Mouse (Mus musculus): Measurements from ENCODE around the gene Lmna. TPM values are rescaled to one million over a fixed set of nuclear protein-coding genes. Genes with fewer than 3 reads are reported as not detected.

The Lmna gene
- total RNA-seq, 2 experiments from 2014 or later = 9.0 to 45.6 TPM

- 0 out of 2 replicates have a peak, but pooled peaks have one; percentile 6 for ATAC-seq (replicated peaks; ENCODE audit: low FRiP score, poor library complexity, severe bottlenecking)
These were observed 26.6 kb downstream of the Lmna start for GRCm38 (mm10) chr3:88483141-88483540.

DNA sequence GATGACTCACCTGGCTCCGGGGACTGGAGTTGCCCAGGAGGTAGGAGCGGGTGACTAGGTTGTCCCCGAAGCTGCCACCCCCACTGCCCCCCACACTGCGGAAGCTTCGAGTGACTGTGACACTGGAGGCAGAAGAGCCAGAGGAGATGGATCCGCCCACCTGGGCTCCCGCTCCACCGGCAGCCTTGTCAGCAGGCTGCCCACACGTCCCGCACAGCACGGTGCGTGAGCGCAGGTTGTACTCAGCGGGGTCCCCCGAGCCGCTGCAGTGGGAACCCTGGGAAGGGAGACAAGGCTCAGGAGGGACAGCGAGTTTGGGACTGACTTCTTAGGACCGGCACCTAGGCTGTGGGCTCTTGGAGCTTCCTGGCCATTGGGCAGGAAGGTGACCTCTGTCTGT, 27.4 kb downstream of the Lmna start:
- ATAC-seq (replicated peaks; ENCODE audit: low FRiP score, poor library complexity, severe bottlenecking) = no peak

GRCm38 (mm10) chr3:88481372-88482040, 28.2 kb downstream of the Lmna start:
- ATAC-seq (replicated peaks; ENCODE audit: low FRiP score, poor library complexity, severe bottlenecking) = no peak

DNA sequence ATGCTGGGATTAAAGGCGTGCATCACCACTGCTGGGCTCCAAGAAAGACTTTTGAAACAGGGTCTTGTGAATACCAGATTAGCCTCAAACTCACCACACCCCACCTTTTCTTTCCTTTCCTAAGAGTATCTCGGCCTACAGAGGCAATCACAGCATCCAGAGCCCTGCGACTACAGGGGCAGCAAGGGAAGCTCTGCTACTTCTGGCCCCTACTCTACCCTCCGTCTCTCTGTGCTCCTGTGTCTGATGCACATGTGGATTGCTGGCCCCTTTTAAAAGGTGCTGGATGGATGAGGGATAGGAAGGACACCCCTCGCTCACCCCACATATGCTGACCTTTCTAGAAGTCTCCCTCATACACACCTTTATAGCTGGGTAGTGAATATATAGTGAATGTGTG, 29.1 kb downstream of the Lmna start:
- ATAC-seq (replicated peaks; ENCODE audit: low FRiP score, poor library complexity, severe bottlenecking) = no peak

- ATAC-seq (replicated peaks; ENCODE audit: low FRiP score, poor library complexity, severe bottlenecking) = no peak
These were observed 29.9 kb downstream of the Lmna start for GRCm38 (mm10) chr3:88479828-88480227.

DNA sequence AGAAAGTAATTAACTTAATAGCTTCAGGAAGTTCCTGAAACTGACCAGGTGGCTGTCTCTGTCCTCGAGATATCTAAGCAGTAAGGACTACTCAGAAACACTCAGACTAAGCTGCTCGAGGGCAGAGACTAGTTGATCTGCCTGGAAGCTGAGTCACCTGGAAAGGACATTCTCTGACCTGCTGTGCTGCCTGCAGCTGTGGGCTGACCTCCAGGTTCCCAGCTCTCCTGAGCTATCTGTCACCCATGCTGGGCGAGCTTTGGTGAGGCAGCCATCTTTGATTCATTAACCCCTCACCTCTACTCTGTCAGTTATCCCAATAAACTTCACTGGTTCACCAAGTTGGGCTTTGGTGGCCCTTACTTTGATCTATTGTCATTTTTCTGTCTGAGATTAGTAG, 30.6 kb downstream of the Lmna start:
- ATAC-seq (replicated peaks; ENCODE audit: low FRiP score, poor library complexity, severe bottlenecking) = no peak

GRCm38 (mm10) chr3:88477735-88478134, 32.0 kb downstream of the Lmna start:
- ATAC-seq (replicated peaks; ENCODE audit: low FRiP score, poor library complexity, severe bottlenecking) = peak; percentile 91

DNA sequence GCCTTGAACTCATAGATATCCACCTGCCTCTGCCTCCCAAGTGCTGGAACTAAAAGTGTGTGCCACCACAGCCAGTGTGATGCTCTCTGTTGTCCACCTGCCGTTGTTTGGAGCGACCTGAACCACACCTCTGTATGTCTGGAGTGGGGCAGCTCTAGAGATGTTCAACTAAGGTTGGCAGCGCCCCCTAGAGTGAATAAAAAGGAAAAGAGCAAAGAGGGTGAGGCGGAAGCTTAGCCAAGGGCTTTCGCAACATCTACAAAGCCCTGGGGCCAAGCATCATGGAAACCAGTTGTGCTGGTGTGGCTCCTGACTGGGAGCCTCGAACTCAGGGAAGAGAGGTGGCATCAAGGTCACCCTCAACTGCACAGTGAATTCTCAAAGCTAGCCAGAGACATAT, 33.4 kb downstream of the Lmna start:
- 0 out of 2 replicates have a peak, but pooled peaks have one; percentile 20 for ATAC-seq (replicated peaks; ENCODE audit: low FRiP score, poor library complexity, severe bottlenecking)

- ATAC-seq (replicated peaks; ENCODE audit: low FRiP score, poor library complexity, severe bottlenecking) = no peak
These were observed 36.2 kb downstream of the Lmna start for GRCm38 (mm10) chr3:88473571-88473970.

DNA sequence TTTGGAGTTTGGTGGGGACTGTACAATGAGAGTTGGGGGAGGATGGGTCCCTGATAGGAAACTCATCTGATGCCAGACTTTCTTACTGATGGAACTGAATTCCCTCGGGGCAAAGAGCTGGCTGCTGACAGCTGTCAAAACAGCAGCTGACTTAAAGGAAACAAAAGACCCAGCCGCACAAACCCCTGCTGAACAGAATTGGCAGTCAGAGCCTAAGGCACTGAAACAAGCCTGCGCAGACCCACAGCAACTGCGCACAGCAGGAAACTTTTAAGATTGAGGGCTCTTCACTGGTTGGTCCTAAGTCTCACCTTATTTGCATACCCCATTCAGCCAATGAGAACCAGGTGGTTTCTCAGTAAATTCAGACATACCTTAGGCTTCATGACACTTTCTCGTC, 36.7 kb downstream of the Lmna start:
- no peak for ATAC-seq (replicated peaks; ENCODE audit: low FRiP score, poor library complexity, severe bottlenecking)

DNA sequence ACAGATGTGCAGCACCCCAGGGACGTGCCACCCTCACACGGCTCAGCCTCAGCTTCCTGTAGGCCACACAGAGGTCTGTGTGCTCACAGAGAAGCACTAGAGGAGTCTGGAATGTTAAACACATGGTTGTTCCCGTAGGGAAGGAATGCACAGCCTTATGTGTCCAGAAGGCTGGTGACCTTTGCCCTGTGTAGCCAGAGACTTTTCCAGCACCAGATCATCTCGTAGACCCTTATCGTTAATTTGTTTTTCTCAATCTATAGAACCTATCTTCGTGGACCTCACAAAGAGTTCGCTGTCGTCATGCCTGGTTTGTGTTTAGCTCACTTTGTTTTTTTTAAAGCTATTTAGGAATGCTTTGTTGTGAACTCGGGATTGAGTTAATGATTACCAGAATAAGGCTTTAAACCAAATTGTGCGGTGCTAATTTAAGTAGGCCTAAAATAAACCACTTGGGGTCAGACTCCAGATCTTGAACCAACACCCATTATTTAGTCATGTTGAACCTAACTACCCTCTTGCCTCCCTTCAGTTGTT, 38.7 kb downstream of the Lmna start:
- ATAC-seq (replicated peaks; ENCODE audit: low FRiP score, poor library complexity, severe bottlenecking) = no peak

DNA sequence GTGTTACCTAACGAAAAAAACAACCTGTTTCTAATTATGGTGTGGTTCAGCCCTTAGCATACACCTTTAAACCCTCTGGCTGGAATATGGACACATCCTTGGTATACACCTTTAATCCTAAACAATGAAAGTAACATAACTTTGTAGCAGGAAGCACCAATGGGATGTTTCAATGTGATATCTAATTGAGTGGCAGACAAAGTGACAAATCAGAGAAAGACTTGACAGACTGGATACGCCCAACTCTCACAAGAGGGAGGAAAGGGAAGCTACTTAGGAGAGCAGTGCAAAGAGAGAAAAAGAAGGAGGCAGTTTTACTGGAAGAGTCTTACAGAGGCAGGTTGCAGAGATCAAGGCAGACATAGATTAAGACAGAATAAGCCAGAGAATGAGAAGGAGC, 40.3 kb downstream of the Lmna start:
- no peak for ATAC-seq (replicated peaks; ENCODE audit: low FRiP score, poor library complexity, severe bottlenecking)

DNA sequence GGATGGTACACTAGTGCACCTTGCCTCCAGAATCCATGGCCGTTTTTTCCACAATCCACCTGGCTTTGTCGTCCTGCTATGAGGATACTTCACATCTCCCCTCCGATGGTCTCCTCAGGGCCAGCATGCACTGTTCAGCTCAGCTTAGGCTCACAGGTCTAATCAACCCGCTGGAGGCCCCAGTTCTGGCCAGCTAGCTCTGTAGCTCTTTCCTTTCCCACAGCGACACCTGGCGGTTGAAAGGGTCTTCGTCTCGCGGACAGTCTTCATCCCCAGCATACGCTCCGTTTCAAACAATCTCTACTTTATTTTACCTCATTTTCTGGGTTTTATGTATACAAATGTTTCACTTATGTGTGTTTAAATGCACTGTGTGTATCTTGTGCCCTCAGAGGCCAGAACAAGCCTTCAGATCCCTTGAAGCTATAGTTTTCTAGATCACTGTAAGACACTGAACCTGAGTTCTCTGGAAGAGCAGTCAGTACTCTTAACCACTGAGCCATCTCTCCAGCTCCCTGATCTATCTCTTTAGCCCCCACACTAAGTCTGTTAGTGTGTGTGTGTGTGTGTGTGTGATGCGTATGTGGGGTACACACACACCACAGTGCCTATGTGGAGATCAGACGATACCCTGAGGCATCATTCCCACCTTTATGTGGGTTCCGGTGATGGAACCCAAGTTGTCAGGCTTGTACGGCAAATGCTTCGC, 42.5 kb downstream of the Lmna start:
- peak; percentile 93 for ATAC-seq (replicated peaks; ENCODE audit: low FRiP score, poor library complexity, severe bottlenecking)

GRCm38 (mm10) chr3:88465127-88465526, 44.6 kb downstream of the Lmna start:
- ATAC-seq (replicated peaks; ENCODE audit: low FRiP score, poor library complexity, severe bottlenecking) = no peak

DNA sequence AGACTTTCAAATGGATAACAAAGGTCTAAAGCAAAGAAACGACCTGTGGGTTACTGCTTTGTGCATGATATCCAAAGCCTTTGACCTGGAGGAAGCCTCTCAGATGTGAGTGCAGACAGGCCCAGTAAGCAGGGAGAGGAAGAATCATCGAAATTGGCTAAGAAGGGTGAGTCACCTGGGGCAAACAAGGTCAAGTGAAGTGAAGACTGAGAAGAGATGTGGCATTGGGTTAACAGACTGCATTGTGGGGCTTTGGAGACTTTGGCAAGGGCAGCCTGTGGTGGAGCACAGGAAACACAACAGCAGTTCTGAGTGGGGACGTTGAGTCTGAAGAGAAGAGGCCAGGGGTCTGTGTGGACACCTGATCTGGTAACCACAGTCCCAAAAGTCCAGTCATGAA, 45.3 kb downstream of the Lmna start:
- ATAC-seq (replicated peaks; ENCODE audit: low FRiP score, poor library complexity, severe bottlenecking) = no peak

DNA sequence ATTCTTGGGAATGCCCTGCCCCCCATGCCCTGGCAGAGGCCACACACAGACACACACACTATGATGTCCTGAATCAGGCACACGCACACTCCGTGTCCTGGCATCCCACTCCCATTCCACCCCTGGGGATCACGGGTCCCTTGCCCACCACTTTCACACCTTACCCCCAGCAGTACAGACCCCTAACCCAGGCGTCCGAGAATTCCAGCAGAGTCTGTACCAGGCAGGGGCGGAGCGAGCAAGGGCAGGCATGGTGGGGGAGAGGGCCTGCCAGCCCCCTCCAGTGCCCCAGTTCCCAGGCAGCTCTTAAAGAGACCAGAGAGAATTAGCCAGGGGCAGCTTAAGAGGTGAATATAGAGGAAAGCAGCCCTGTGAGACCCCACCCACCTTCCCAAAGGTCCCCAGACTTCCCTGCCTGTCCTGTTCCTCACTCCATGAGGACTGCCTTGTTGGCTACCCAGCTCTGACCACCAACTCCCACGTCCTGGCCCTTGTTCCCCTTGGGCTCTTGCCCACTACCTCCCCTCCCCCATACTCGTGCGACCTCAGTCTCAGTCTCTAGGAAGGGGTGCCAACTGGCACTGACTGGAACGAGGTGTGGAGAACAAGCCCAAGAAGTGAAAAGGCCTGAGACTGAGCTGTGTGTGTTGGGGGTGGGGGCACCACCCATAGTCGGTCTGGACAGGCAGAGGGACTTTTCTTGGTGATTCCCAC, 48.6 kb downstream of the Lmna start, which contains the start of gene Sema4a:
Sema4a (minus strand) TSS at position 200 of the 714 bp plus-strand sequence.
- no peak for ATAC-seq (replicated peaks; ENCODE audit: low FRiP score, poor library complexity, severe bottlenecking)

DNA sequence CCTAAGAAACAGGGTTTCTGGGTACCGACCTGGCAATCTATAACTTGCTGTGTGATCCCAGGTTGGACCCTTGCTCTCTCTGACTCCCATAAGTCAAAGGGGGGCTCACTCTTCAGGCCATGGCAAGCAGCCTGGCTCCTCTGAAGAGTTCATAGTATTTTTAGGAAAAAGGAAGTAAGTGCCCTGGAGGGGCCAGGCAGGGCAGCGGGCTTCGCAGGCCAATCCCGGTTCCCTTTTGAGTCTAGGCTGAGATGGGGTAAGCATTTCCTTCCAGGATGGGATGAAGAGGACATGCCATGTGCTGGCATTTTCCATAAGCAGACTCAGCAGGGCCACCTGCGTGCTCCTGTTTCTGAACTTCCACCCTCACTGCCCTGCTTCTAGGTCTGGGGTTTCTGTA, 49.7 kb downstream of the Lmna start:
- ATAC-seq (replicated peaks; ENCODE audit: low FRiP score, poor library complexity, severe bottlenecking) = no peak

DNA sequence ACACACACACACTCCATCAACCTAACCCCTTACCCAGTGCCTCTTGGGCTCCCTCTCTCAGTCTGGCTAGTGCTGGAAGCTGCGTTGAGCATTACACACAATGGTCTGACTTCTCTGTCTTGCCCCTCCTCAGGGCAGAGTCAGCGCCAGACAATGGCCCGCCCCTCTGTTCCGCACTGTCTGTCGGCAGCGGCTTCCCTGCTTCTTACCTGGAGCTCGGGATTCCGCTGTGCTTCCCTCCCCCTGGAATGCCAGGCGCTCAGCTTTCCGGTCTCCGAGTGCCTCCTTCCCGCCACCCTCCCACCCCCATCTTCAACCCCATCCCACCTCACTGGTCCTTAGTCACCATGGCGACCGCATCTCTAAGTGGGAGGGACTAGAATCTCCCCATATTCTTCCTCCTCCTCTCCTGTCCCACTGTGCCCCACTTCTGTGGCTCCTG, 51.0 kb downstream of the Lmna start:
- ATAC-seq (replicated peaks; ENCODE audit: low FRiP score, poor library complexity, severe bottlenecking) = no peak

GRCm38 (mm10) chr3:88456746-88457532, 52.8 kb downstream of the Lmna start:
- no peak for ATAC-seq (replicated peaks; ENCODE audit: low FRiP score, poor library complexity, severe bottlenecking)

DNA sequence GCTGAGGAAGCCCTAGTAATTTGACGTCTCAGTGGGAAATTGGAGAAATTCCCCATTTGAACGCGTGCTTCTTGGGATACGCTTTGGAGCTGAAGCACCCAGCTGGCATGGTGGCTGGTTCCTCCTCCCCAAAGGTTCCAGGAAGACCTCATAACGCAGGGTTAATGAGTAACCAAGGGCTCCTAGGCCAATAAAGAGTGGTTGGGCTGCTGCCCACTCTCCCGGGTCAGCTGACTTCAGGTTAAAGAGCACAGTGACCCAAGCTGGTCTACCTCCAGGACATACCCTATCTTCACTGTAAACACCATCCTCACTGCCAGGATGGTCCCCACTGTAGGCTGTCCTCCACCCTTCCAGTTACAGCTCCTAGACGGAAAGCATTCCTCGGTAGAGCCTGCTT, 53.4 kb downstream of the Lmna start:
- no peak for ATAC-seq (replicated peaks; ENCODE audit: low FRiP score, poor library complexity, severe bottlenecking)

Measured in erythroblast, adult 5-6 weeks (primary cell).